Mouse (Mus musculus) kidney, embryonic 14.5 days (tissue): ENCODE data around the gene Nup153. TPM values are rescaled to one million over a fixed set of nuclear protein-coding genes. Genes with fewer than 3 reads are reported as not detected.

Experiments used
- ATAC-seq: fragments of 200-750 bp; cut with Nextera tagmentation; 2 replicates; pipeline ENCODE4 v1.8.0; 2017; ENCODE audit warnings: moderate number of reproducible peaks, mild to moderate bottlenecking, moderate TSS enrichment, moderate library complexity; ENCODE audit not compliant: low FRiP score, low TSS enrichment
- H3K27ac ChIP-seq: fragments of 300-500 bp; sonication (generic); 2 replicates; pipeline ENCODE4 v1.5.1; 2014; ENCODE audit warnings: low read depth, mild to moderate bottlenecking, low read length, moderate library complexity, mixed read lengths
- H3K27me3 ChIP-seq: fragments of 300-500 bp; sonication (generic); 2 replicates; pipeline ENCODE4 v1.6.1; 2014; ENCODE audit warnings: mild to moderate bottlenecking, low read length; ENCODE audit not compliant: control insufficient read depth, insufficient read depth
- H3K36me3 ChIP-seq: fragments of 300-500 bp; sonication (generic); 2 replicates; pipeline ENCODE4 v1.6.1; 2014; ENCODE audit warnings: low read length, mixed read lengths; ENCODE audit not compliant: control insufficient read depth, insufficient read depth
- H3K4me1 ChIP-seq: fragments of 300-500 bp; sonication (generic); 2 replicates; pipeline ENCODE4 v1.6.1; 2014; ENCODE audit warnings: low read length, mixed read lengths; ENCODE audit not compliant: control insufficient read depth, insufficient read depth
- H3K4me2 ChIP-seq: fragments of 300-500 bp; sonication (generic); replicated peaks from 2 replicates; pipeline ENCODE4 v1.6.1; 2014; ENCODE audit warnings: low read depth, mild to moderate bottlenecking, low read length
- H3K4me3 ChIP-seq: fragments of 300-500 bp; sonication (generic); 2 replicates; pipeline ENCODE4 v1.5.1; 2014; ENCODE audit warnings: mild to moderate bottlenecking, low read length
- H3K9ac ChIP-seq: fragments of 300-500 bp; sonication (generic); 2 replicates; pipeline ENCODE4 v1.6.1; 2014; ENCODE audit warnings: low read depth, mild to moderate bottlenecking, low read length, moderate library complexity
- H3K9me3 ChIP-seq: fragments of 300-500 bp; sonication (generic); 2 replicates; pipeline ENCODE4 v1.6.1; 2016; ENCODE audit warnings: low read length; ENCODE audit not compliant: control insufficient read depth
- WGBS: fragments of 180-500 bp; shearing (Covaris S2); extraction: QIAGEN DNeasy Blood & Tissue Kit; methylation state at CpG from one replicate; pipeline ENCODE4 v1.1.7; 2014; 5-methylcytosine and 5-hydroxymethylcytosine counted together
- polyA plus RNA-seq: library from polyadenylated mRNA; unstranded; fragments of >200 nt; fragmentation: Nextera tagmentation; extraction: Ambion mirVana; gene quantifications from 2 replicates; pipeline ENCODE4 v1.2.1, GENCODE M21; 2014

The Nup153 gene
- polyA plus RNA-seq, result 37.2 and 47.2 TPM in 2 replicates

DNA sequence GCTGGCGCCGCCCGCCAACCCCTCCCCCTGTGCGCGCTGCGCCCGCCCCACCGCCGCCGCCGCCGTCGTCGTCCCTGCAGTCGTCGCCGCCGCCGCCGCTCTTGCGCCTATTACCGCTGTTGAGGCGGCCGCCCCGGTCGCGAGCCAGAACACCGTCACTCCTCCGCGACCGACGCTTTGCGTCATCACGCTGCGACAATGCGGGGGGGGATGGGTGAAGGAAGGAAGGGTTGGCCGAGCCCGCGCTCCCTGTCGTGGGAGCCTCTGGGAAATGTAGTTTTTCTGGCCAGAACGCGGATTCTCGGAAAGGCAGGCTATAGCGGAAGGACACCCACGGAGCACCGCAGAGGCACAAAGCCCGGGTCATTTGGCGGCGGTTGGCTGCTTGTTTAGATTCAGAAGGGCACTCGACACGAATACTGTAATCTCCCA, at the start of gene Nup153:
Nup153 (minus strand) TSS at position 104 of the 432 bp plus-strand sequence.
- H3K27me3 ChIP-seq, result no peaks in the 10 kb centered on the region
- peak within 1 kb of the TSS; percentile 66 for H3K4me2 ChIP-seq
- ATAC-seq, result peak; percentile 95
- peaks cover 10% of the 10 kb centered on the region; the same call in 1 of the 2 replicates for H3K4me1 ChIP-seq
- peak within 1 kb of the TSS; percentile 96 for H3K9ac ChIP-seq
- H3K36me3 ChIP-seq, result no peaks in the 10 kb centered on the region
- H3K27ac ChIP-seq, result peak within 1 kb of the TSS; percentile 98
- peak within 1 kb of the TSS; percentile 99 for H3K4me3 ChIP-seq
- H3K9me3 ChIP-seq, result no peaks in the 10 kb centered on the region
- 0% methylated on average over 50 of the region's 51 CpGs for WGBS

DNA sequence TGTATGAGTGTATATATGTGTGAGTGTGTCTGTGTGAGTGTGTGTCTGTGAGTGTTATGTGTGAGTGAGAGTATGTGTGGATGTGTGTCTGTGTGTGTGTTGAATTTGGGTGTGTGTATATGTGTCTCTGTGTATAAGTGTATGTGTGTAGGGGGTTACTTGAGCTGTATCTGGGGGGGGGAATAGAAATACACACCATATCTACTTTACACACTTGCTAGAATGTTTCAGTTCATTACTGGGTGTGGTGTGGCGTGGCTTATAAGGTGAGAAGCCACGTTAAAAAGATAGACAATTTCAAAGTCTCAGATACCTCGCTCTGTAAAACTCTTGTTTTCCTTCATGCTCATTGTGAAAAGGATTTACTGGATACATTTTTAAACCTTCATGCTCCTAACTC, 49.7 kb upstream of the Nup153 start:
- Histone ChIP-seq H3K27ac (no peak overlapping the region), H3K4me1 (no peaks in the 10 kb centered on the region), H3K9ac (no peak overlapping the region), H3K4me2 (no peak overlapping the region), H3K4me3 (no peak overlapping the region), H3K9me3 (no peaks in the 10 kb centered on the region), H3K36me3 (peaks cover 14% of the 10 kb centered on the region), H3K27me3 (no peaks in the 10 kb centered on the region)
- 86% methylated on average over 3 of the region's 3 CpGs for whole genome bisulfite sequencing
- no peak for ATAC-seq

GRCm38 (mm10) chr13:46776636-46777305, 49.0 kb upstream of the Nup153 start:
- peaks cover 19% of the 10 kb centered on the region for H3K36me3 ChIP-seq
- no peak overlapping the region for H3K4me2 ChIP-seq
- H3K4me1 ChIP-seq, result no peaks in the 10 kb centered on the region
- H3K27me3 ChIP-seq, result no peaks in the 10 kb centered on the region
- no peak overlapping the region for H3K27ac ChIP-seq
- H3K9me3 ChIP-seq, result no peaks in the 10 kb centered on the region
- no peak for ATAC-seq
- 66% methylated on average over 14 of the region's 14 CpGs for WGBS
- no peak overlapping the region for H3K4me3 ChIP-seq
- no peak overlapping the region for H3K9ac ChIP-seq

- Histone ChIP-seq H3K4me3 (no peak overlapping the region), H3K9ac (no peak overlapping the region), H3K4me1 (no peaks in the 10 kb centered on the region), H3K27me3 (no peaks in the 10 kb centered on the region), H3K9me3 (no peaks in the 10 kb centered on the region), H3K36me3 (peaks cover 28% of the 10 kb centered on the region), H3K27ac (no peak overlapping the region), H3K4me2 (no peak overlapping the region)
- no peak for ATAC-seq
- WGBS, result 89% methylated on average over 5 of the region's 5 CpGs
Observed at GRCm38 (mm10) chr13:46774998-46775397, 47.3 kb upstream of the Nup153 start.

- WGBS, result 98% methylated on average over 13 of the region's 13 CpGs
- no peak overlapping the region for H3K9ac ChIP-seq
Observed at GRCm38 (mm10) chr13:46772581-46772980, 44.8 kb upstream of the Nup153 start.

GRCm38 (mm10) chr13:46765361-46765760, 37.6 kb upstream of the Nup153 start:
- H3K36me3 ChIP-seq, result peaks cover 32% of the 10 kb centered on the region; the same call in 1 of the 2 replicates
- no peaks in the 10 kb centered on the region for H3K4me1 ChIP-seq
- H3K27me3 ChIP-seq, result no peaks in the 10 kb centered on the region
- no peak for ATAC-seq
- no peak overlapping the region for H3K27ac ChIP-seq
- no peak overlapping the region for H3K4me2 ChIP-seq
- H3K4me3 ChIP-seq, result no peak overlapping the region
- 86% methylated on average over 2 of the region's 2 CpGs for WGBS
- H3K9ac ChIP-seq, result no peak overlapping the region
- H3K9me3 ChIP-seq, result no peaks in the 10 kb centered on the region

More at GRCm38 (mm10) chr13:46772581-46772980, 44.8 kb upstream of the Nup153 start:
- H3K9me3 ChIP-seq, result no peaks in the 10 kb centered on the region
- H3K27ac ChIP-seq, result no peak overlapping the region
- H3K4me3 ChIP-seq, result no peak overlapping the region
- H3K4me2 ChIP-seq, result no peak overlapping the region
- no peaks in the 10 kb centered on the region for H3K4me1 ChIP-seq
- H3K36me3 ChIP-seq, result peaks cover 40% of the 10 kb centered on the region
- ATAC-seq, result no peak
- H3K27me3 ChIP-seq, result no peaks in the 10 kb centered on the region

- peaks cover 29% of the 10 kb centered on the region; the same call in 1 of the 2 replicates for H3K36me3 ChIP-seq
- no peak overlapping the region for H3K4me3 ChIP-seq
- ATAC-seq, result no peak
- H3K27me3 ChIP-seq, result no peaks in the 10 kb centered on the region
- no peaks in the 10 kb centered on the region for H3K9me3 ChIP-seq
- H3K27ac ChIP-seq, result no peak overlapping the region
- WGBS, result 88% methylated on average over 9 of the region's 9 CpGs
- no peak overlapping the region for H3K9ac ChIP-seq
- H3K4me2 ChIP-seq, result no peak overlapping the region
- H3K4me1 ChIP-seq, result no peaks in the 10 kb centered on the region
Observed at GRCm38 (mm10) chr13:46763210-46763609, 35.5 kb upstream of the Nup153 start.

DNA sequence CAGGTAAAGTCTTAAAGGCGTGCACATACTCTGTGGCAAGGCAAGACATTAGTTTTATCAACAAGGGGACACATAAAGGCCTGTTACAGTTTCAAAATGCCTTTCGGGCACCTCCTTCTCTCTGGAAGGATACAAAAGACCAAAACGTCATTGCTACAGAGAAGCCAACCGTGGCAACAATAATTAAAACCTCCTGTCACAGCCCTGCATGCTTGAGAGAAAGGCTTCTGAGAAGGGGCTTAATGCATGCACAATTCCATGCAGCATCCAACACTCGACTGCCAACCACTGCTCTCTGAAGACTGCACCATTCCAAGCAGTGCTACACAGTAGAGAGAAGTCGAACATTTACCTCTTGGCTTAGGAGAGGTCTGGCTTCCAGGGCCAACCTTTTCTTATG, 33.2 kb upstream of the Nup153 start:
- H3K27me3 ChIP-seq, result no peaks in the 10 kb centered on the region
- no peaks in the 10 kb centered on the region for H3K9me3 ChIP-seq
- H3K4me2 ChIP-seq, result no peak overlapping the region
- H3K27ac ChIP-seq, result no peak overlapping the region
- H3K36me3 ChIP-seq, result peaks cover 24% of the 10 kb centered on the region; the same call in 1 of the 2 replicates
- no peak for ATAC-seq
- no peaks in the 10 kb centered on the region for H3K4me1 ChIP-seq
- H3K4me3 ChIP-seq, result no peak overlapping the region
- WGBS, result 59% methylated on average over 6 of the region's 6 CpGs
- no peak overlapping the region for H3K9ac ChIP-seq

DNA sequence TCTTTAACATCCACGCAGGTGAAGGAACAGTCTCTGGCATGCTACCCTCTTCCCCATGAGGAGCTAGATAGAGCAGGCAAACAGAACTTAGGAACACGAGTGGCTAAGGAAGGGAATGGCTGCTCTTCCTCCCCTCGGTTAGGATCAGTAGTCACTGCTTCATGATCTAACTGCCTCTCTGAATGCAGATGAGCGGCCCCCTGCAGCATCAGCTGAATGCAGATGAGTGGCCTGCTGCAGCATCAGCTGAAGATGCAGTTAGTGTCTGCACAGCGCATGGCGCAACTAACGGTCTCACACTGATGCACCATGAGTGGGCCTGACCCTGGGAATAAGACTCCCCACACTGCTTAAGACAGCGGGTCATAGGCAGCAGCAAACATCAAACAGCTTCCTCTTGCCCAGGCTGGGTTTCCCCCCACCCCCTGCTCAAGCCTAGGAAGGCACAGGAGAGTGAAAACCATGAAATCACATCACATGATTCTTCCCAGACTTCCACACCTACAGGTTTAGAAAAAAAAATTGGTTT, 31.6 kb upstream of the Nup153 start:
- Histone ChIP-seq H3K9me3 (no peaks in the 10 kb centered on the region), H3K36me3 (peaks cover 20% of the 10 kb centered on the region; the same call in 1 of the 2 replicates), H3K4me3 (no peak overlapping the region), H3K4me1 (no peaks in the 10 kb centered on the region), H3K27ac (no peak overlapping the region), H3K27me3 (no peaks in the 10 kb centered on the region), H3K9ac (no peak overlapping the region), H3K4me2 (no peak overlapping the region)
- ATAC-seq, result no peak
- 81% methylated on average over 8 of the region's 8 CpGs for WGBS
